Mouse (Mus musculus) liver, embryonic 11.5 days (tissue): ENCODE measurements at regions not wholly inside any gene's neighbourhood (a gene's known extent, or its start where the extent isn't known, plus 50 kb on each side); places are given as distances from the start of the nearest gene placed in this dataset.

Experiments used
- ATAC-seq: fragments of 200-750 bp; cut with Nextera tagmentation; replicated peaks from 2 replicates; pipeline ENCODE4 v1.8.0; 2017; ENCODE audit warnings: moderate number of reproducible peaks, mild to moderate bottlenecking, moderate TSS enrichment, moderate library complexity; ENCODE audit not compliant: low FRiP score
- DNase-seq: peaks from one replicate; pipeline ENCODE4 v3.0.0-alpha.2; 2017; ENCODE audit warnings: low spot score
- H3K27ac ChIP-seq: fragments of 300-500 bp; sonication (generic); 2 replicates; pipeline ENCODE4 v1.5.1; 2014; ENCODE audit warnings: mild to moderate bottlenecking, low read depth, low read length, control low read depth
- H3K27me3 ChIP-seq: fragments of 300-500 bp; sonication (generic); replicated peaks from 2 replicates; pipeline ENCODE4 v1.6.1; 2014; ENCODE audit warnings: low read length, mixed read lengths; ENCODE audit not compliant: control insufficient read depth, insufficient read depth
- H3K36me3 ChIP-seq: fragments of 300-500 bp; sonication (generic); 2 replicates; pipeline ENCODE4 v1.6.1; 2014; ENCODE audit warnings: mild to moderate bottlenecking, low read length, moderate library complexity, mixed read lengths; ENCODE audit not compliant: control insufficient read depth, insufficient read depth
- H3K4me1 ChIP-seq: fragments of 300-500 bp; sonication (generic); replicated peaks from 2 replicates; pipeline ENCODE4 v1.6.1; 2014; ENCODE audit warnings: low read length, mixed read lengths; ENCODE audit not compliant: control insufficient read depth, insufficient read depth
- H3K4me2 ChIP-seq: fragments of 300-500 bp; sonication (generic); 2 replicates; pipeline ENCODE4 v1.6.1; 2014; ENCODE audit warnings: mild to moderate bottlenecking, control low read depth, moderate library complexity
- H3K4me3 ChIP-seq: fragments of 300-500 bp; sonication (generic); 2 replicates; pipeline ENCODE4 v1.5.1; 2014; ENCODE audit warnings: low read depth, low read length, control low read depth
- H3K9ac ChIP-seq: fragments of 300-500 bp; sonication (generic); 2 replicates; pipeline ENCODE4 v1.6.1; 2014; ENCODE audit warnings: low read depth, low read length, control low read depth
- H3K9me3 ChIP-seq: fragments of 300-500 bp; sonication (generic); 2 replicates; pipeline ENCODE4 v1.6.1; 2016; ENCODE audit warnings: low read length, inconsistent platforms, mixed read lengths; ENCODE audit not compliant: control insufficient read depth
- WGBS: fragments of 180-500 bp; shearing (Covaris S2); extraction: QIAGEN DNeasy Blood & Tissue Kit; methylation state at CpG from one replicate; pipeline ENCODE4 v1.1.7; 2014; 5-methylcytosine and 5-hydroxymethylcytosine counted together

- 85% methylated on average over 5 of the region's 5 CpGs for WGBS
- Histone ChIP-seq H3K36me3 (no peaks in the 10 kb centered on the region), H3K4me3 (no peak overlapping the region)
Measured at GRCm38 (mm10) chr7:130052376-130052775, 460.7 kb downstream of the Wdr11 start.

GRCm38 (mm10) chr7:130057708-130058107, 462.5 kb downstream of the Ate1 start:
- no peaks in the 10 kb centered on the region for H3K9me3 ChIP-seq
- DNase-seq (no peak), ATAC-seq (no peak)
- H3K4me2 ChIP-seq: no peak overlapping the region
- H3K27me3 ChIP-seq: no peaks in the 10 kb centered on the region
- WGBS: 75% methylated on average over 6 of the region's 6 CpGs
- no peaks in the 10 kb centered on the region for H3K36me3 ChIP-seq
- H3K4me1 ChIP-seq: no peaks in the 10 kb centered on the region
- no peak overlapping the region for H3K27ac ChIP-seq
- no peak overlapping the region for H3K4me3 ChIP-seq
- no peak overlapping the region for H3K9ac ChIP-seq

More at GRCm38 (mm10) chr7:130052376-130052775, 460.7 kb downstream of the Wdr11 start:
- Histone ChIP-seq H3K9me3 (no peaks in the 10 kb centered on the region), H3K27ac (no peak overlapping the region), H3K4me1 (no peaks in the 10 kb centered on the region), H3K9ac (no peak overlapping the region), H3K4me2 (no peak overlapping the region), H3K27me3 (no peaks in the 10 kb centered on the region)
- ATAC-seq (no peak), DNase-seq (no peak)

GRCm38 (mm10) chr7:130058267-130058666, 461.9 kb downstream of the Ate1 start:
- H3K36me3 ChIP-seq: no peaks in the 10 kb centered on the region
- DNase-seq: no peak
- no peak for ATAC-seq
- H3K27me3 ChIP-seq: no peaks in the 10 kb centered on the region
- H3K9ac ChIP-seq: no peak overlapping the region
- no peaks in the 10 kb centered on the region for H3K9me3 ChIP-seq
- H3K4me3 ChIP-seq: no peak overlapping the region
- no peak overlapping the region for H3K27ac ChIP-seq
- H3K4me1 ChIP-seq: no peaks in the 10 kb centered on the region
- 83% methylated on average over 12 of the region's 12 CpGs for WGBS
- H3K4me2 ChIP-seq: no peak overlapping the region

GRCm38 (mm10) chr7:130059684-130060607, 460.2 kb downstream of the Ate1 start:
- Histone ChIP-seq H3K36me3 (no peaks in the 10 kb centered on the region), H3K4me3 (no peak overlapping the region), H3K27ac (no peak overlapping the region), H3K9me3 (no peaks in the 10 kb centered on the region), H3K4me1 (0 out of 2 replicates have a peak, but pooled peaks cover 2% of the 10 kb centered on the region), H3K9ac (no peak overlapping the region), H3K27me3 (no peaks in the 10 kb centered on the region), H3K4me2 (no peak overlapping the region)
- 69% methylated on average over 15 of the region's 15 CpGs for WGBS
- no peak for ATAC-seq
- no peak for DNase-seq

GRCm38 (mm10) chr7:130064500-130064899, 455.7 kb downstream of the Ate1 start:
- DNase-seq (no peak), ATAC-seq (no peak)
- H3K27ac ChIP-seq: no peak overlapping the region
- H3K4me1 ChIP-seq: 0 out of 2 replicates have a peak, but pooled peaks cover 2% of the 10 kb centered on the region
- no peaks in the 10 kb centered on the region for H3K9me3 ChIP-seq
- WGBS: 44% methylated on average over 7 of the region's 7 CpGs
- H3K36me3 ChIP-seq: no peaks in the 10 kb centered on the region
- H3K27me3 ChIP-seq: no peaks in the 10 kb centered on the region
- H3K4me2 ChIP-seq: no peak overlapping the region
- no peak overlapping the region for H3K9ac ChIP-seq
- no peak overlapping the region for H3K4me3 ChIP-seq

GRCm38 (mm10) chr7:130068316-130068715, 451.9 kb downstream of the Ate1 start:
- peaks cover 4% of the 10 kb centered on the region; the same call in 1 of the 2 replicates for H3K4me1 ChIP-seq
- H3K27ac ChIP-seq: no peak overlapping the region
- ATAC-seq: no peak
- H3K9ac ChIP-seq: no peak overlapping the region
- no peaks in the 10 kb centered on the region for H3K27me3 ChIP-seq
- H3K36me3 ChIP-seq: no peaks in the 10 kb centered on the region
- WGBS: 63% methylated on average over 3 of the region's 3 CpGs
- DNase-seq: no peak
- H3K9me3 ChIP-seq: no peaks in the 10 kb centered on the region
- H3K4me2 ChIP-seq: no peak overlapping the region
- H3K4me3 ChIP-seq: no peak overlapping the region

- H3K9me3 ChIP-seq: no peaks in the 10 kb centered on the region
- no peak overlapping the region for H3K4me3 ChIP-seq
- no peaks in the 10 kb centered on the region for H3K36me3 ChIP-seq
- H3K4me1 ChIP-seq: peaks cover 2% of the 10 kb centered on the region; the same call in 1 of the 2 replicates
- DNase-seq (no peak), ATAC-seq (no peak)
- no peaks in the 10 kb centered on the region for H3K27me3 ChIP-seq
- H3K27ac ChIP-seq: no peak overlapping the region; the same call in 1 of the 2 replicates
- no peak overlapping the region for H3K9ac ChIP-seq
- 58% methylated on average over 11 of the region's 11 CpGs for WGBS
- H3K4me2 ChIP-seq: peak overlapping the region; percentile 53
Measured at GRCm38 (mm10) chr7:130073388-130073787, 446.8 kb downstream of the Ate1 start.

GRCm38 (mm10) chr7:130073890-130074819, 446.0 kb downstream of the Ate1 start:
- Histone ChIP-seq H3K4me3 (peak overlapping the region; percentile 22), H3K4me2 (peak overlapping the region; percentile 53), H3K27me3 (no peaks in the 10 kb centered on the region), H3K9ac (no peak overlapping the region), H3K36me3 (no peaks in the 10 kb centered on the region), H3K27ac (no peak overlapping the region; the same call in 1 of the 2 replicates), H3K9me3 (no peaks in the 10 kb centered on the region), H3K4me1 (peaks cover 2% of the 10 kb centered on the region; the same call in 1 of the 2 replicates)
- no peak for ATAC-seq
- WGBS: 28% methylated on average over 27 of the region's 27 CpGs
- no peak for DNase-seq
